Mouse (Mus musculus): ENCODE measurements around the gene Gata2. TPM values are rescaled to one million over a fixed set of nuclear protein-coding genes. Genes with fewer than 3 reads are reported as not detected.

Gata2 gene
- total RNA-seq, 1 experiment from 2014 or later = 26.3 TPM

Other genes with a start within 250 kb of the Gata2 start
- gene H1fx, start 212.3 kb upstream of the Gata2 start, total RNA-seq (2021) = 23.8 and 24.9 TPM in 2 replicates
- 280 and 282 TPM in 2 replicates for gene Rab7, start 148.6 kb upstream of the Gata2 start, total RNA-seq (2021)
- gene Rpn1, start 109.4 kb upstream of the Gata2 start, total RNA-seq (2021) = 183 and 185 TPM in 2 replicates
- not detected in 2 replicates for gene Dnajb8, start 28.4 kb downstream of the Gata2 start, total RNA-seq (2021)

All from adrenal gland, postnatal 14 days (tissue).